Comparison of ENCODE assay signal across 19 mouse cellular contexts in genomic region chr4:151603586-151603985, GRCm38 (mm10).
A peak's percentile ranks its signal among the peaks of the same experiment; 100 is the strongest.
DNase-seq lines count a peak whose midpoint lies in the region; ATAC-seq and TF ChIP-seq lines count a peak whose summit lies in the region.
"Had no signal": no experiment of that assay in that cellular context is flagged by ENCODE, and none has a peak within 500 bp of the region (broad histone marks: within the 10 kb centered on the region; RNA-seq: fewer than 3 reads in every experiment).

No protein-coding gene starts in this region.

- H3K4me3 ChIP-seq in hindbrain, postnatal 0 days (ENCODE audit: low read length) = no peak overlapping the region
- no peak overlapping the region for H3K4me3 ChIP-seq in hindbrain, embryonic 10.5 days
- H3K4me3 ChIP-seq in midbrain, postnatal 0 days (ENCODE audit: low read depth, low read length) = no peak overlapping the region
- no peak overlapping the region for H3K4me3 ChIP-seq in midbrain, embryonic 16.5 days (ENCODE audit: low read depth, low read length)
- no peak overlapping the region for H3K4me3 ChIP-seq in neural tube, embryonic 14.5 days (ENCODE audit: low read depth, low read length)
- no peak overlapping the region for H3K4me3 ChIP-seq in heart, embryonic 11.5 days (ENCODE audit: low read depth, low read length)
- H3K4me3 ChIP-seq: forebrain, embryonic 10.5 days; forebrain, embryonic 13.5 days; heart, adult 2 months; heart, embryonic 10.5 days had no signal

- no peaks in the 10 kb centered on the region for H3K27me3 ChIP-seq in hindbrain, postnatal 0 days (ENCODE audit: insufficient read depth, low read length)
- 0 out of 2 replicates have a peak, but pooled peaks cover 2% of the 10 kb centered on the region for H3K27me3 ChIP-seq in hindbrain, embryonic 10.5 days (ENCODE audit: insufficient read depth, poor library complexity, severe bottlenecking)
- no peaks in the 10 kb centered on the region for H3K27me3 ChIP-seq in midbrain, postnatal 0 days (ENCODE audit: insufficient read depth, low read length)
- H3K27me3 ChIP-seq in midbrain, embryonic 16.5 days (ENCODE audit: control insufficient read depth, insufficient read depth, low read depth, low read length) = no peaks in the 10 kb centered on the region
- no peaks in the 10 kb centered on the region for H3K27me3 ChIP-seq in neural tube, embryonic 14.5 days (ENCODE audit: control insufficient read depth, insufficient read depth, low read length)
- H3K27me3 ChIP-seq in heart, embryonic 11.5 days (ENCODE audit: control insufficient read depth, insufficient read depth, low read length) = peaks cover 3% of the 10 kb centered on the region; the same call in 1 of the 2 replicates

- 66% methylated on average over 9 of the region's 9 CpGs for WGBS in hindbrain, postnatal 0 days
- WGBS in hindbrain, embryonic 10.5 days = 86% methylated on average over 9 of the region's 9 CpGs
- 43% methylated on average over 9 of the region's 9 CpGs for WGBS in midbrain, postnatal 0 days
- WGBS in midbrain, embryonic 16.5 days = 49% methylated on average over 9 of the region's 9 CpGs
- 47% methylated on average over 9 of the region's 9 CpGs for WGBS in neural tube, embryonic 14.5 days
- WGBS in heart, embryonic 11.5 days (ENCODE audit: insufficient replicate concordance) = 82% methylated on average over 9 of the region's 9 CpGs

- no peak for TF ChIP-seq CTCF in hindbrain, postnatal 0 days (IDR thresholded peaks at IDR 0.05; ENCODE audit: low read depth)
- no peak for TF ChIP-seq CTCF in midbrain, postnatal 0 days (IDR thresholded peaks at IDR 0.05)

- no peak overlapping the region for H3K27ac ChIP-seq in hindbrain, postnatal 0 days
- H3K27ac ChIP-seq in hindbrain, embryonic 10.5 days = no peak overlapping the region
- no peak overlapping the region for H3K27ac ChIP-seq in midbrain, postnatal 0 days (ENCODE audit: low read depth, low read length)
- H3K27ac ChIP-seq in midbrain, embryonic 16.5 days (ENCODE audit: low read length) = no peak overlapping the region
- peak overlapping the region; percentile 55; the same call in 1 of the 2 replicates for H3K27ac ChIP-seq in neural tube, embryonic 14.5 days (ENCODE audit: low read depth, low read length)
- H3K27ac ChIP-seq in heart, embryonic 11.5 days (ENCODE audit: low read depth, low read length) = no peak overlapping the region
- H3K27ac ChIP-seq: forebrain, embryonic 10.5 days; forebrain, embryonic 13.5 days; heart, adult 2 months; heart, embryonic 10.5 days had no signal

- peak; percentile 14 for DNase-seq in hindbrain, postnatal 0 days (ENCODE audit: low spot score)
- no peak for DNase-seq in hindbrain, embryonic 10.5 days (ENCODE audit: low spot score)
- peak; percentile 19 for DNase-seq in midbrain, postnatal 0 days (ENCODE audit: low spot score)
- DNase-seq: adrenal gland, adult 2 months; adrenal gland, postnatal 14 days; cerebellum, adult 11-12 months; cerebellum, adult 9-10 months; cerebellum, postnatal 14 days; gastrocnemius, postnatal 10 days; gastrocnemius, postnatal 36 days; heart, adult 2 months had no signal

- H3K4me1 ChIP-seq in hindbrain, postnatal 0 days (ENCODE audit: insufficient read depth, low read length) = no peaks in the 10 kb centered on the region
- H3K4me1 ChIP-seq in hindbrain, embryonic 10.5 days (replicated peaks) = no peaks in the 10 kb centered on the region
- H3K4me1 ChIP-seq in midbrain, postnatal 0 days (ENCODE audit: insufficient read depth, low read length) = peaks cover 11% of the 10 kb centered on the region; the same call in 1 of the 2 replicates
- peaks cover 16% of the 10 kb centered on the region for H3K4me1 ChIP-seq in midbrain, embryonic 16.5 days (ENCODE audit: control insufficient read depth, insufficient read depth, low read length)
- H3K4me1 ChIP-seq in neural tube, embryonic 14.5 days (ENCODE audit: control insufficient read depth, insufficient read depth, low read length) = peaks cover 13% of the 10 kb centered on the region
- no peaks in the 10 kb centered on the region for H3K4me1 ChIP-seq in heart, embryonic 11.5 days (ENCODE audit: control insufficient read depth, insufficient read depth, low read length)
- H3K4me1 ChIP-seq: forebrain, embryonic 10.5 days; heart, embryonic 10.5 days had no signal

- no peaks in the 10 kb centered on the region for H3K36me3 ChIP-seq in hindbrain, postnatal 0 days (ENCODE audit: insufficient read depth, low read length)
- no peaks in the 10 kb centered on the region for H3K36me3 ChIP-seq in hindbrain, embryonic 10.5 days
- no peaks in the 10 kb centered on the region for H3K36me3 ChIP-seq in midbrain, postnatal 0 days (ENCODE audit: insufficient read depth, low read length)
- H3K36me3 ChIP-seq in midbrain, embryonic 16.5 days (ENCODE audit: control insufficient read depth, insufficient read depth, low read length) = no peaks in the 10 kb centered on the region
- H3K36me3 ChIP-seq in neural tube, embryonic 14.5 days (ENCODE audit: control insufficient read depth, insufficient read depth, low read length) = no peaks in the 10 kb centered on the region
- H3K36me3 ChIP-seq in heart, embryonic 11.5 days (ENCODE audit: control insufficient read depth, insufficient read depth, low read length) = no peaks in the 10 kb centered on the region
- H3K36me3 ChIP-seq: forebrain, embryonic 10.5 days; heart, embryonic 10.5 days had no signal

- ATAC-seq in hindbrain, postnatal 0 days = no peak
- no peak for ATAC-seq in midbrain, postnatal 0 days (ENCODE audit: low FRiP score)
- no peak; the same call in 1 of the 2 replicates for ATAC-seq in midbrain, embryonic 16.5 days
- ATAC-seq in neural tube, embryonic 14.5 days (ENCODE audit: low read depth) = no peak
- ATAC-seq in heart, embryonic 11.5 days (replicated peaks; ENCODE audit: insufficient number of reproducible peaks, low FRiP score, low TSS enrichment) = no peak
- ATAC-seq: CD4-positive, CD25-positive, alpha-beta regulatory T cell, adult 4 months; forebrain, embryonic 13.5 days; forebrain, embryonic 16.5 days had no signal

- no peak overlapping the region for H3K4me2 ChIP-seq in hindbrain, postnatal 0 days (ENCODE audit: low read depth, low read length)
- no peak overlapping the region for H3K4me2 ChIP-seq in midbrain, postnatal 0 days (ENCODE audit: low read depth, low read length, poor library complexity, severe bottlenecking)
- H3K4me2 ChIP-seq in midbrain, embryonic 16.5 days (ENCODE audit: low read length) = no peak overlapping the region
- no peak overlapping the region for H3K4me2 ChIP-seq in neural tube, embryonic 14.5 days (ENCODE audit: low read depth, low read length)
- no peak overlapping the region for H3K4me2 ChIP-seq in heart, embryonic 11.5 days
- H3K4me2 ChIP-seq: forebrain, embryonic 13.5 days had no signal

- no peak overlapping the region for H3K9ac ChIP-seq in hindbrain, postnatal 0 days (replicated peaks; ENCODE audit: low read length)
- H3K9ac ChIP-seq in midbrain, postnatal 0 days (replicated peaks; ENCODE audit: low read length, poor library complexity, severe bottlenecking) = no peak overlapping the region
- H3K9ac ChIP-seq in midbrain, embryonic 16.5 days (ENCODE audit: low read depth, low read length) = no peak overlapping the region
- no peak overlapping the region for H3K9ac ChIP-seq in neural tube, embryonic 14.5 days (replicated peaks; ENCODE audit: low read depth, low read length)
- H3K9ac ChIP-seq in heart, embryonic 11.5 days (ENCODE audit: low read depth, low read length) = no peak overlapping the region
- H3K9ac ChIP-seq: forebrain, embryonic 13.5 days had no signal

- no peaks in the 10 kb centered on the region for H3K9me3 ChIP-seq in hindbrain, postnatal 0 days (ENCODE audit: low read length)
- no peaks in the 10 kb centered on the region for H3K9me3 ChIP-seq in hindbrain, embryonic 10.5 days
- no peaks in the 10 kb centered on the region for H3K9me3 ChIP-seq in midbrain, postnatal 0 days (ENCODE audit: low read length)
- no peaks in the 10 kb centered on the region for H3K9me3 ChIP-seq in midbrain, embryonic 16.5 days (replicated peaks; ENCODE audit: control insufficient read depth, low read length, poor library complexity, severe bottlenecking)
- no peaks in the 10 kb centered on the region for H3K9me3 ChIP-seq in neural tube, embryonic 14.5 days (ENCODE audit: control insufficient read depth, low read length)
- H3K9me3 ChIP-seq in heart, embryonic 11.5 days (replicated peaks; ENCODE audit: control insufficient read depth, low read length) = no peaks in the 10 kb centered on the region
- H3K9me3 ChIP-seq: forebrain, embryonic 10.5 days; forebrain, embryonic 13.5 days; heart, embryonic 10.5 days had no signal
